Mouse (Mus musculus): Measurements from ENCODE around the gene Cyp2j9. TPM values are rescaled to one million over a fixed set of nuclear protein-coding genes. Genes with fewer than 3 reads are reported as not detected.
"Not testable (repeated sequence)": the region's sequence is repeated elsewhere in the genome, so short reads cannot be mapped to it uniquely, and the experiment has no call there.

The Cyp2j9 gene
- 1.9 and 2.1 TPM in 2 replicates for polyA plus RNA-seq (2015; fragmentation: Nextera tagmentation; extraction: Ambion mirVana)

DNA sequence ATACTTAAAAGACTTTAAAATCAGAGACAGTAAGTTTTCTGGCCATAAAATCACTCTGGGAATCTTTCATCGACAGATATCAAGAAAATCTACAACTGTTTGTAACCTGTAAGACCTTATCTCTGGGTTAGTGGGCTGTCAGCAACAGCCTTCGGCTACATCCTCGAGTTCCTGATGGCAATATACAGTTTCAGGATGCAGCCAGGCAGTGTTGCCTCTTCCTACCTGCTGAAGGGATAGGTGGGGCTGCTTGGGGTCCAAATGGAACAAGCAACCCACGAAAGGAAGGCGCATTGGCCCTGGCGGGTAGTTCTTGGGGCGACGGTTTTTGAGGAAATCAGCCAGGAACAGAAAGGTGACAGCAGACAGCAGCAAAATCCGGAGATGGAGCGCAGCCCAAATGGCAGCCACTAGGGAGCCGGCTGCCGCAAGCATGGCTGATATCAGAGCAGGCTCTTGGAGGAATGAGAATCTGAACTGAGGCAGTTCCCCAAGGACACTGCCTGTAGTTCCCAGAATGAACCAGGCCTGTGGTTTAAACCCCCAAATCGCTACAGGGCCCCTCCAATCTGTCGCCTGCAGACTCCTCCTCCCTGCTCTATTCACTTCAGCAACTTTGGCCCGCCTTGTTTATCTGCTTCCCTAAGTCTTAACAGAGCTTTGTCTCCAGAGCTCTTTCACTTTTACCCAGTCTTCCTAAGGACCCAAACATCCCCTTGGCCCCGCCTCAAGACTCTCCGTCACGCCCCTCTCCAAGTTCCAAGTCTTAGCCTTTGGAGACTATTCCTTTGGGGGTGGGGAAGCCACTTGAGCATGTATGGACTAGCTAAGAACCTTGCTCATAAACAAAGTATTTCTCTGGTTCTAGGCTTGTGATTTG is at the start of gene Cyp2j9:
Cyp2j9 (minus strand) TSS at position 668 of the 880 bp plus-strand sequence.
- Histone ChIP-seq H3K36me3 (no peaks in the 10 kb centered on the region), H3K4me3 (peak within 1 kb of the TSS; percentile 44), H3K27ac (no peak within 1 kb of the TSS; the same call in 1 of the 2 replicates), H3K4me1 (peaks cover 12% of the 10 kb centered on the region), H3K9ac (peak within 1 kb of the TSS; percentile 67), H3K27me3 (no peaks in the 10 kb centered on the region), H3K4me2 (replicated peaks) (peak within 1 kb of the TSS; percentile 69), H3K9me3 (no peaks in the 10 kb centered on the region)
- peak; percentile 90 for ATAC-seq (ENCODE audit: low FRiP score, low read depth)
- WGBS: 13% methylated on average over 18 of the region's 18 CpGs

DNA sequence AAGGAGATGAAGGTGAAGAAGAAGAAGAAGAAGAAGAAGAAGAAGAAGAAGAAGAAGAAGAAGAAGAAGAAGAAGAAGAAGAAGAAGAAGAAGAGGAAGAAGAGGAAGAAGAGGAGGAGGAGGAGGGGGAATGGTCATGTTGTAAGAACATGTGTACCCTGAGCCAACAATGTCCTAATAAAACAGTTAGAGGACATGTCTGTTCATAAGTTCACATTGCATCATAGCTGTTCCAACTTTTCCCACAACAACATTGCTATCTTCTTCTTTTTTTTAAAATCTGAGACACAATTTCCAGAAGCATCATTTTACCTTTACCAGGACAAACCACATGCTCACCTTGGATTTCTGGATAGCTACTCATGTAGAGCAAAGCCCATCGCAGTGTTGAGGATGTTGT is 44.1 kb upstream of the Cyp2j9 start:
- H3K4me2 ChIP-seq (replicated peaks): no peak overlapping the region
- H3K27me3 ChIP-seq: no peaks in the 10 kb centered on the region
- H3K4me3 ChIP-seq: no peak overlapping the region
- ATAC-seq (ENCODE audit: low FRiP score, low read depth): no peak
- H3K9ac ChIP-seq: no peak overlapping the region
- H3K27ac ChIP-seq: no peak overlapping the region
- no peaks in the 10 kb centered on the region for H3K9me3 ChIP-seq
- WGBS: 76% methylated on average over 1 of the region's 1 CpGs
- H3K36me3 ChIP-seq: no peaks in the 10 kb centered on the region
- no peaks in the 10 kb centered on the region for H3K4me1 ChIP-seq

DNA sequence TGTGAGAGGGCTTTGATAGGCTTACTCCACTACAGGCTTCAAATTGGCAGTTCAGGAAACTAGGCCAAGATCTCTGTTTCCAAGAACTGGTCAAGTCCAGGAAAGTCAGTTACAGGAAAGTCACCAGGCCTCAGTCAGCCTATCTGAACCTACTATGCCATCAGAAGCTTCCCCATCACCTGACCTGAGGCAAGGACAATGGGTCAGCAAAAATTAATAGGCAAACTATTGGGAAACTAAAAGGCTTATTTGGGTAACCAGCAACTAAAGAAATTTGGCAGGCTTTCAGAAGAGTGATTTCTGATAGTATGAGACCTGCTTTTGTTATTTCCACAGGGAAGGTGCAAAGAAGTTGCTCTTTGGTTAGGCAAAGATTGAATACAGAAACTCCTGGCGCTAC is 31.1 kb upstream of the Cyp2j9 start:
- ATAC-seq (ENCODE audit: low FRiP score, low read depth): no peak
- no peaks in the 10 kb centered on the region for H3K27me3 ChIP-seq
- no peak overlapping the region for H3K27ac ChIP-seq
- H3K9ac ChIP-seq: no peak overlapping the region
- H3K9me3 ChIP-seq: no peaks in the 10 kb centered on the region
- 90% methylated on average over 1 of the region's 1 CpGs for WGBS
- no peaks in the 10 kb centered on the region for H3K4me1 ChIP-seq
- H3K36me3 ChIP-seq: no peaks in the 10 kb centered on the region
- no peak overlapping the region for H3K4me2 ChIP-seq (replicated peaks)
- H3K4me3 ChIP-seq: no peak overlapping the region

DNA sequence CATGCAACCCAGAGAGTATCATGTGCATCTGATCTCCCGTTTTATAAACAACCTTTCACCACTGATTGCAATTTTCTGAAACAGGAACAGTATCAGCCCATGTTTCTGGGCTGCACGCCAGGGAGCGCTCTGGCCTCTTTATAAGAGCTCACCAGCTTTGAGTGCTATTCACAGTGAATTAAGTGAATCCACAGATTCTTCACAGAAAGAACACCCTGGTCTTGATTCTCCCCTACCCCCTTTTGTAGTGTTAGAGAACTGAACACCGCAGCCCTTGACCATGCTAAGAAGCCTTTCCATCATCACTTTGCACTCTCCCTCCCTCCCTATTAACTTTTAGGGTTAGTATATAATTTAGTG is 393 bp upstream of the Cyp2j9 start:
- no peak overlapping the region for H3K9ac ChIP-seq
- peaks cover 12% of the 10 kb centered on the region for H3K4me1 ChIP-seq
- 43% methylated on average over 4 of the region's 4 CpGs for WGBS
- peak overlapping the region; percentile 69 for H3K4me2 ChIP-seq (replicated peaks)
- H3K27ac ChIP-seq: no peak overlapping the region; the same call in 1 of the 2 replicates
- H3K27me3 ChIP-seq: no peaks in the 10 kb centered on the region
- peak overlapping the region; percentile 44 for H3K4me3 ChIP-seq
- no peaks in the 10 kb centered on the region for H3K9me3 ChIP-seq
- peak; percentile 64 for ATAC-seq (ENCODE audit: low FRiP score, low read depth)
- no peaks in the 10 kb centered on the region for H3K36me3 ChIP-seq

DNA sequence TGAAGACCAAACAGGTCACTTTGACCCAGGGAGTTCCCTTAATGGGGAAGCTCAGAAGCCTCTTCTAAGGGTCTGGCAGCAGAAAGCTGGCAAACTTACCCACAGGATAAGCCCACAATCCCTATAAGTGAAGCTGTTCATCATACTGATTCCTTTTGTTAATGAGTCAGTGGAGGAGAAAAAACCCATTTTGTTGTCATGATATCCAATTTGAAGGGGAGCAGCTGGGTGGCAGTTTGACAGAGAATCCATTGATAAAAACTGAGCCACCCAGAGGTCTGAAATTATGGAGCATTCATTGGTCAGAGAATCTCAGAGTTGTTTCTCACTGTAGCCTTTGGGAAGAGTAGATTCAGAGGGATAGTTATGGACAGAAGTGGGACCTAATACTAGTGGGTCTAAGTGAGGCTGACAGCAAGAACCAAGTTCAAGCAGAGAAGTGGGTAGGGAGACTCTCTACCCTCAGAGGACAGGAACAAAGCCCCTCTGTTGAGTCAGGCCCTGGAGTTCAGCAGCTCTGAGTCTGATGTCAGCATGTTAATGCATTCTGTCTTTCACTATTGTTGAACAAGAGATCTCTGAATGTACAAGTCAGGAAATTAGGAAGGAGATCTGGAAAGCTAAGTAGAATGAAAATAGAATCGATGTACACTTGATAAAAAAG is 9.8 kb downstream of the Cyp2j9 start:
- no peak for ATAC-seq (ENCODE audit: low FRiP score, low read depth)
- 83% methylated on average over 1 of the region's 1 CpGs for WGBS
- H3K36me3 ChIP-seq: no peaks in the 10 kb centered on the region

GRCm38 (mm10) chr4:96580351-96580750 is 11.0 kb downstream of the Cyp2j9 start:
- H3K4me3 ChIP-seq; ATAC-seq (ENCODE audit: low FRiP score, low read depth): not testable (repeated sequence)
- 56% methylated on average over 6 of the region's 6 CpGs for WGBS

More for the DNA sequence above, 9.8 kb downstream of the Cyp2j9 start:
- Histone ChIP-seq H3K4me2 (replicated peaks) (no peak overlapping the region), H3K9ac (no peak overlapping the region), H3K4me3 (no peak overlapping the region), H3K4me1 (no peaks in the 10 kb centered on the region), H3K27me3 (no peaks in the 10 kb centered on the region), H3K9me3 (no peaks in the 10 kb centered on the region), H3K27ac (no peak overlapping the region)

DNA sequence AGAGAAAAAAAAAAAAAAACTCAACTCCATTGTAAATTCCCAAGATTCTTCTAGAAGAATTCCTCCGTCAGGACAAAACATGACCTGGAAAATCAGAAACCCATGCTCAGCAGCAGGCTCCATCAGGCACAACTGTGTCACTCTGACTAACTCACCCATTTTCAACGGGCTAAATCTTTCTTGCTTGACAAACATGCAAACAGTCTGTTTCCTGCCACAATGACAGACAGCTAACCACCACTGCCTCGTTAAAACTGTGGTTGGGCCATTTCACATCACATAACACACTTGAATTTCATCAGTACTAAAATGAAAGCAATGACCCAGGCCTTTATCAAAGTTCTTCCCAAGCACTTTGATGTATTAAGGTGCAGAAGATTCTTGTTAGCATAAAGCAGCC is 21.9 kb downstream of the Cyp2j9 start:
- ATAC-seq (ENCODE audit: low FRiP score, low read depth): no peak
- H3K27me3 ChIP-seq: no peaks in the 10 kb centered on the region
- WGBS: 53% methylated on average over 3 of the region's 3 CpGs

More at GRCm38 (mm10) chr4:96580351-96580750, 11.0 kb downstream of the Cyp2j9 start:
- not testable (repeated sequence) for H3K27ac ChIP-seq; H3K4me2 ChIP-seq (replicated peaks); H3K4me1 ChIP-seq; H3K9me3 ChIP-seq; H3K9ac ChIP-seq; H3K36me3 ChIP-seq; H3K27me3 ChIP-seq

GRCm38 (mm10) chr4:96567988-96568387 is 23.4 kb downstream of the Cyp2j9 start:
- Histone ChIP-seq H3K9me3 (no peaks in the 10 kb centered on the region), H3K36me3 (no peaks in the 10 kb centered on the region), H3K4me2 (replicated peaks) (no peak overlapping the region), H3K27ac (no peak overlapping the region), H3K4me3 (no peak overlapping the region), H3K4me1 (no peaks in the 10 kb centered on the region), H3K9ac (no peak overlapping the region), H3K27me3 (no peaks in the 10 kb centered on the region)
- ATAC-seq (ENCODE audit: low FRiP score, low read depth): no peak
- WGBS: 75% methylated on average over 1 of the region's 1 CpGs

More for the DNA sequence above, 21.9 kb downstream of the Cyp2j9 start:
- Histone ChIP-seq H3K9ac (no peak overlapping the region), H3K27ac (no peak overlapping the region), H3K9me3 (no peaks in the 10 kb centered on the region), H3K4me2 (replicated peaks) (no peak overlapping the region), H3K4me3 (no peak overlapping the region), H3K4me1 (no peaks in the 10 kb centered on the region), H3K36me3 (no peaks in the 10 kb centered on the region)

GRCm38 (mm10) chr4:96565808-96566207 is 25.6 kb downstream of the Cyp2j9 start:
- H3K9me3 ChIP-seq: no peaks in the 10 kb centered on the region
- no peaks in the 10 kb centered on the region for H3K27me3 ChIP-seq
- ATAC-seq (ENCODE audit: low FRiP score, low read depth): no peak
- no peak overlapping the region for H3K4me3 ChIP-seq
- H3K4me2 ChIP-seq (replicated peaks): no peak overlapping the region
- no peaks in the 10 kb centered on the region for H3K4me1 ChIP-seq
- H3K36me3 ChIP-seq: no peaks in the 10 kb centered on the region
- no peak overlapping the region for H3K9ac ChIP-seq
- H3K27ac ChIP-seq: no peak overlapping the region

DNA sequence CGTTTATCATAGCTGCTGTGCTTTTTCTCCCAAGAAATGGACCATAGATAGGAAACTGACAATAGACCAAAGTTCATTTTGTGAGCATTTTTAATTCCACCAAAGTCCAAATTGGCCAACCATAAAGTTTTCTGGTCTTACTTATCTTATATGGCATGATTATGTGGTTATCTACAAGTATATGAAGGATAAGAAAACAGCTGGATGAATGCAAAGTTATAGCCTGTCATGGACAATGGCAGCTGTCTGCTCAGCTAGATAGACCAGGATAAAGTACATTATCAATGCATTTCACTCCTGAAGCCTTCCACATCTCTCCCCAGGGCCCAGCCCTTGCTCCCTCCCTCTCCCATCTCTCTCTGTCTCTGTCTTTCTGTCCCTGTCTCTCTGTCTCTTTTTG is 30.9 kb downstream of the Cyp2j9 start:
- Histone ChIP-seq H3K36me3 (no peaks in the 10 kb centered on the region), H3K27me3 (no peaks in the 10 kb centered on the region), H3K9me3 (no peaks in the 10 kb centered on the region), H3K4me3 (no peak overlapping the region), H3K27ac (no peak overlapping the region), H3K4me2 (replicated peaks) (no peak overlapping the region), H3K9ac (no peak overlapping the region), H3K4me1 (no peaks in the 10 kb centered on the region)
- 87% methylated on average over 1 of the region's 1 CpGs for WGBS
- no peak for ATAC-seq (ENCODE audit: low FRiP score, low read depth)

DNA sequence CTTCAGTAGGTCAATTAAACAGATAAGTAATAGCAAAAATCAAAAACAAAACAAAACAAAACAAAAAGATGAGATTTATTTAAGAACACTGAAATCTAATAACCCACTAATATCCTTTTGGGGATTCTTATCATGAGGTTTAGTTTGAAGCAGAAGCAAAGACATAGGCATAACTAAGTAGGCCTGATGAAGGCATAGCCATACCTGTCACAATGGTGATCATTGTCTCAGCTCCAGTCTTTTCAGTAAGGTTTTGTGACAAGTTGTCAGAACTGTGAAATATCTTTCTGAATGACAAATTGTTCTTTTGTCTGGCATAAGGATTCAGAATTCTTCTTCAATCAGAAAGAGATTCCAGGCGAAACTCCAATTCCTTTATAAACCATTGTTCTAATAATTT is 31.6 kb downstream of the Cyp2j9 start:
- no peak for ATAC-seq (ENCODE audit: low FRiP score, low read depth)

DNA sequence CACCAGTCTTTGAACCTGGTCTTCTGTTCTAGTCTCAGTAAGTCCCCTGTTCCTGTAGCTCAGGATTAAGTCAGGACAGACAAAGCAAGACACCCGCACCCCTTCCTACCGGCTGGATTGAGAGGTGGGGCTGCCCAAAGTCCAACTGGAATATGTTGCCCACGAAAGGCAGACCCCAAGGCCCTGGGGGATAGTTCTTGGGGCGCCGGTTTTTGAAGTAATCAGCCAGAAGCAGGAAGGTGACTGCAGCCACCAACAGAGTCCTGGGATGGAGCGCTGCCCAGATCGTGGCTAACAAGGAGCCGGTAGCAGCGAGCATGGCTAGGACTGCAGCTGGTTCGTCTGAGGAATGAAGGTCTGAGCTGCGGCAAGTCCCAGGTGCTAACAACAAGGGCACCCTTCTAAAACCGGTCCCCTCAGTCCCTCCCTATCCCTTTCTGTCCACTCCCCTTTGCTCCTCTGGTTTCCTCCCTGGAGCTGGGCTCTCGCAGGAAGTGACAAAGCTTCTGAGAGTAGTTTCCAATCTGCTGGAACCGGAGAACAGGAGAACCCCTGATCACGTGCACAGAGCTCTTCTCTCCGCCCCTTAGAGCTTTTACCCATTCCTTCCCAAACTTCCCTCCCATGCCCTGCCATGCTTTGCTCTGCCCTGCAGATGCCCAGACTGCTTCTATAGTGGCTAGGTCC is 38.1 kb downstream of the Cyp2j9 start, which contains the start of gene Cyp2j6:
Cyp2j6 (minus strand) TSS at position 529 of the 687 bp plus-strand sequence.
- Histone ChIP-seq H3K4me2 (replicated peaks) (peak within 1 kb of the TSS; percentile 67), H3K4me1 (peaks cover 11% of the 10 kb centered on the region), H3K9ac (peak within 1 kb of the TSS; percentile 71), H3K4me3 (peak within 1 kb of the TSS; percentile 58), H3K27ac (peak within 1 kb of the TSS; percentile 70), H3K9me3 (no peaks in the 10 kb centered on the region), H3K27me3 (no peaks in the 10 kb centered on the region), H3K36me3 (no peaks in the 10 kb centered on the region)
- ATAC-seq (ENCODE audit: low FRiP score, low read depth): peak; percentile 96
- WGBS: 1% methylated on average over 16 of the region's 16 CpGs

More for the DNA sequence above, 31.6 kb downstream of the Cyp2j9 start:
- H3K27me3 ChIP-seq: no peaks in the 10 kb centered on the region
- H3K4me1 ChIP-seq: no peaks in the 10 kb centered on the region
- no peaks in the 10 kb centered on the region for H3K9me3 ChIP-seq
- no peak overlapping the region for H3K4me3 ChIP-seq
- WGBS: 79% methylated on average over 1 of the region's 1 CpGs
- H3K36me3 ChIP-seq: no peaks in the 10 kb centered on the region
- H3K9ac ChIP-seq: no peak overlapping the region
- no peak overlapping the region for H3K4me2 ChIP-seq (replicated peaks)
- no peak overlapping the region for H3K27ac ChIP-seq
